Mouse (Mus musculus) myocyte (in vitro differentiated cells): ENCODE data around the gene Arl4a. TPM values are rescaled to one million over a fixed set of nuclear protein-coding genes. Genes with fewer than 3 reads are reported as not detected.

Source experiments
- H3K27me3 ChIP-seq: one replicate; pipeline ENCODE4 v1.6.1; 2011; ENCODE audit not compliant: control insufficient read depth, insufficient read depth, insufficient read length
- H3K36me3 ChIP-seq: one replicate; pipeline ENCODE4 v1.6.1; 2011; ENCODE audit not compliant: control insufficient read depth, insufficient read depth
- H3K4me2 ChIP-seq: one replicate; pipeline ENCODE4 v1.6.1; 2011; ENCODE audit warnings: low read depth, control low read depth
- H3K4me3 ChIP-seq: one replicate; pipeline ENCODE4 v1.5.1; 2011; ENCODE audit warnings: mild to moderate bottlenecking, control low read depth, moderate library complexity
- H3K79me2 ChIP-seq: one replicate; pipeline ENCODE4 v1.6.1; 2011; ENCODE audit not compliant: control insufficient read depth, insufficient read depth
- H3ac ChIP-seq: one replicate; pipeline ENCODE4 v1.6.1; 2011; ENCODE audit not compliant: control insufficient read depth, insufficient read length
- CEBPB ChIP-seq: IDR thresholded peaks from 2 replicates; pipeline ENCODE4 v1.6.1; 2011; ENCODE audit warnings: mild to moderate bottlenecking, moderate library complexity; ENCODE audit not compliant: poor library complexity, insufficient read depth, severe bottlenecking
- E2F4 ChIP-seq: IDR thresholded peaks from one replicate; pipeline ENCODE4 v1.6.1; 2011; ENCODE audit warnings: mild to moderate bottlenecking, control low read depth, moderate library complexity; ENCODE audit not compliant: insufficient read depth
- MAX ChIP-seq: IDR thresholded peaks from one replicate; pipeline ENCODE4 v1.6.1; 2011; ENCODE audit warnings: low read depth, mild to moderate bottlenecking, control low read depth
- MYOD1 ChIP-seq, 3 experiments: IDR thresholded peaks; one replicate each; pipeline ENCODE4 v1.6.1; 2011; ENCODE audit warnings: control low read depth in 2 of 3, low read depth in 2 of 3, mild to moderate bottlenecking in 2 of 3, moderate library complexity in 1 of 3; ENCODE audit not compliant: insufficient read length in 2 of 3, control insufficient read depth in 1 of 3
- MYOG ChIP-seq, 3 experiments: IDR thresholded peaks; one replicate each; pipeline ENCODE4 v1.6.1; 2011; ENCODE audit warnings: control low read depth in 2 of 3, low read depth in 2 of 3, mild to moderate bottlenecking in 2 of 3; ENCODE audit not compliant: insufficient read length in 2 of 3, control insufficient read depth in 1 of 3, insufficient read depth in 1 of 3
- POLR2A ChIP-seq: IDR thresholded peaks from one replicate; pipeline ENCODE4 v1.6.1; 2011; ENCODE audit warnings: low read depth, mild to moderate bottlenecking, control low read depth, moderate library complexity; ENCODE audit not compliant: insufficient read length
- POLR2AphosphoS2 ChIP-seq: IDR thresholded peaks from one replicate; pipeline ENCODE4 v1.6.1; 2011; ENCODE audit warnings: low read depth, control low read depth; ENCODE audit not compliant: insufficient read length
- REST ChIP-seq: IDR thresholded peaks from one replicate; pipeline ENCODE4 v1.6.1; 2011; ENCODE audit warnings: mild to moderate bottlenecking, control low read depth, moderate library complexity; ENCODE audit not compliant: insufficient read depth, insufficient read length
- SRF ChIP-seq: IDR thresholded peaks from one replicate; pipeline ENCODE4 v1.6.1; 2011; ENCODE audit warnings: low read depth; ENCODE audit not compliant: control insufficient read depth, insufficient read length
- TCF12 ChIP-seq: IDR thresholded peaks from one replicate; pipeline ENCODE4 v1.6.1; 2011; ENCODE audit warnings: mild to moderate bottlenecking, control low read depth; ENCODE audit not compliant: poor library complexity, insufficient read depth, severe bottlenecking
- TCF3 ChIP-seq: IDR thresholded peaks from one replicate; pipeline ENCODE4 v1.6.1; 2011; ENCODE audit warnings: low read depth, control low read depth; ENCODE audit not compliant: insufficient read length
- USF1 ChIP-seq: IDR thresholded peaks from one replicate; pipeline ENCODE4 v1.6.1; 2011; ENCODE audit warnings: low read depth, mild to moderate bottlenecking, control low read depth, moderate library complexity
- polyA plus RNA-seq: library from polyadenylated mRNA; unstranded; fragments of >200 nt; fragmentation: generic; extraction: Trizol; gene quantifications from one replicate; pipeline ENCODE4 v1.2.1, GENCODE M21; 2012; ENCODE audit warnings: missing spikeins

Gene Arl4a
- polyA plus RNA-seq, 1 experiment = 22.8 TPM

- no peak overlapping the region for H3K4me3 ChIP-seq
- H3K36me3 ChIP-seq = no peaks in the 10 kb centered on the region
- H3K4me2 ChIP-seq = no peak overlapping the region
- no peak for TF ChIP-seq TCF12
- TF ChIP-seq CEBPB = no peak
- TF ChIP-seq USF1 = no peak
- no peak for TF ChIP-seq MYOD1 (IDR thresholded peaks at IDR 0.05; ENCODE audit: control insufficient read depth in 1 of 3, insufficient read length in 2 of 3, low read depth in 2 of 3)
- TF ChIP-seq SRF = no peak
- no peak for TF ChIP-seq TCF3
- no peak for TF ChIP-seq MYOG (IDR thresholded peaks at IDR 0.05; ENCODE audit: control insufficient read depth in 1 of 3, insufficient read depth in 1 of 3, insufficient read length in 2 of 3, low read depth in 2 of 3)
- TF ChIP-seq REST = no peak
- TF ChIP-seq POLR2AphosphoS2 = no peak
- no peak for TF ChIP-seq E2F4
- TF ChIP-seq MAX = no peak
- no peak for TF ChIP-seq POLR2A
- no peak overlapping the region for H3ac ChIP-seq
- H3K27me3 ChIP-seq = no peaks in the 10 kb centered on the region
- no peaks in the 10 kb centered on the region for H3K79me2 ChIP-seq
Measured at GRCm38 (mm10) chr12:40022344-40022743, 15.5 kb downstream of the Arl4a start.

- Histone ChIP-seq H3K27me3 (no peaks in the 10 kb centered on the region), H3K4me2 (peak overlapping the region; percentile 79), H3ac (no peak overlapping the region), H3K4me3 (peak overlapping the region; percentile 17), H3K79me2 (no peaks in the 10 kb centered on the region), H3K36me3 (no peaks in the 10 kb centered on the region)
- TF ChIP-seq POLR2A (no peak), MYOG (IDR thresholded peaks at IDR 0.05; ENCODE audit: control insufficient read depth in 1 of 3, insufficient read depth in 1 of 3, insufficient read length in 2 of 3, low read depth in 2 of 3) (no peak), TCF3 (no peak), MAX (no peak), REST (no peak), USF1 (no peak), MYOD1 (IDR thresholded peaks at IDR 0.05; ENCODE audit: control insufficient read depth in 1 of 3, insufficient read length in 2 of 3, low read depth in 2 of 3) (no peak), CEBPB (no peak), E2F4 (no peak), SRF (no peak), POLR2AphosphoS2 (no peak), TCF12 (no peak)
Measured at GRCm38 (mm10) chr12:40017955-40018505, 19.8 kb downstream of the Arl4a start.

GRCm38 (mm10) chr12:40016648-40017460, 21.0 kb downstream of the Arl4a start:
- Histone ChIP-seq H3ac (peak overlapping the region; percentile 7), H3K4me2 (peak overlapping the region; percentile 79), H3K4me3 (peak overlapping the region; percentile 17), H3K36me3 (no peaks in the 10 kb centered on the region), H3K79me2 (no peaks in the 10 kb centered on the region), H3K27me3 (no peaks in the 10 kb centered on the region)
- TF ChIP-seq MAX (no peak), POLR2A (peak; percentile 17), CEBPB (no peak)

- Histone ChIP-seq H3K79me2 (no peaks in the 10 kb centered on the region), H3ac (no peak overlapping the region), H3K27me3 (no peaks in the 10 kb centered on the region), H3K36me3 (no peaks in the 10 kb centered on the region), H3K4me2 (no peak overlapping the region), H3K4me3 (peak overlapping the region; percentile 17)
- TF ChIP-seq MYOD1 (IDR thresholded peaks at IDR 0.05; ENCODE audit: control insufficient read depth in 1 of 3, insufficient read length in 2 of 3, low read depth in 2 of 3) = no peak
- TF ChIP-seq TCF3 = no peak
- TF ChIP-seq REST = no peak
- no peak for TF ChIP-seq E2F4
- TF ChIP-seq USF1 = no peak
- no peak for TF ChIP-seq POLR2AphosphoS2
- no peak for TF ChIP-seq MYOG (IDR thresholded peaks at IDR 0.05; ENCODE audit: control insufficient read depth in 1 of 3, insufficient read depth in 1 of 3, insufficient read length in 2 of 3, low read depth in 2 of 3)
Measured at GRCm38 (mm10) chr12:40016068-40016467, 21.8 kb downstream of the Arl4a start.

- Histone ChIP-seq H3ac (no peak overlapping the region), H3K79me2 (no peaks in the 10 kb centered on the region), H3K27me3 (no peaks in the 10 kb centered on the region), H3K4me2 (no peak overlapping the region), H3K4me3 (no peak overlapping the region), H3K36me3 (no peaks in the 10 kb centered on the region)
- TF ChIP-seq MYOG (IDR thresholded peaks at IDR 0.05; ENCODE audit: control insufficient read depth in 1 of 3, insufficient read depth in 1 of 3, insufficient read length in 2 of 3, low read depth in 2 of 3) (no peak), MAX (no peak), POLR2AphosphoS2 (no peak), MYOD1 (IDR thresholded peaks at IDR 0.05; ENCODE audit: control insufficient read depth in 1 of 3, insufficient read length in 2 of 3, low read depth in 2 of 3) (no peak)
Measured at GRCm38 (mm10) chr12:40009866-40010265, 28.0 kb downstream of the Arl4a start.
